Mouse (Mus musculus) adrenal gland (tissue): ENCODE measurements around the gene Apol8.
"Not testable (repeated sequence)": the region's sequence is repeated elsewhere in the genome, so short reads cannot be mapped to it uniquely, and the experiment has no call there.

Experiments
- intact Hi-C: fragments of 180-260 bp; cut with DNase I; formaldehyde crosslinking; loops from one replicate; pipeline ENCODE4 v1.15.1; 2025

Gene Apol8

GRCm38 (mm10) chr15:77757586-77758226 lies 903 bp upstream of the Apol8 start:
- intact Hi-C loops = no loop called here

GRCm38 (mm10) chr15:77756081-77756480 lies 722 bp downstream of the Apol8 start:
- intact Hi-C loops = no loop called here

GRCm38 (mm10) chr15:77755132-77755531 lies 1.7 kb downstream of the Apol8 start:
- intact Hi-C loops = no loop called here

GRCm38 (mm10) chr15:77752443-77752842 lies 4.4 kb downstream of the Apol8 start:
- intact Hi-C loops = no loop called here

- intact Hi-C loops = no loop called here
Measured at GRCm38 (mm10) chr15:77750461-77750860, 6.3 kb downstream of the Apol8 start.

- intact Hi-C loops = no loop called here
Measured at GRCm38 (mm10) chr15:77749717-77750116, 7.1 kb downstream of the Apol8 start.

- intact Hi-C loops = no loop called here
Measured at GRCm38 (mm10) chr15:77748414-77748813, 8.4 kb downstream of the Apol8 start.

GRCm38 (mm10) chr15:77746326-77746725 lies 10.5 kb downstream of the Apol8 start:
- intact Hi-C loops = no loop called here

GRCm38 (mm10) chr15:77745081-77745480 lies 11.7 kb downstream of the Apol8 start:
- intact Hi-C loops = no loop called here

GRCm38 (mm10) chr15:77744632-77745031 lies 12.2 kb downstream of the Apol8 start:
- intact Hi-C loops = no loop called here

GRCm38 (mm10) chr15:77741556-77741955 lies 15.2 kb downstream of the Apol8 start:
- intact Hi-C loops = not testable (repeated sequence)

- intact Hi-C loops = no loop called here
Measured at GRCm38 (mm10) chr15:77740511-77741297, 16.1 kb downstream of the Apol8 start.

GRCm38 (mm10) chr15:77733903-77734302 lies 22.9 kb downstream of the Apol8 start:
- intact Hi-C loops = not testable (repeated sequence)

GRCm38 (mm10) chr15:77733380-77733779 lies 23.4 kb downstream of the Apol8 start:
- intact Hi-C loops = not testable (repeated sequence)

- intact Hi-C loops = not testable (repeated sequence)
Measured at GRCm38 (mm10) chr15:77732851-77733250, 24.0 kb downstream of the Apol8 start.

GRCm38 (mm10) chr15:77731605-77732004 lies 25.2 kb downstream of the Apol8 start:
- intact Hi-C loops = no loop called here

- intact Hi-C loops = not testable (repeated sequence)
Measured at GRCm38 (mm10) chr15:77728739-77729138, 28.1 kb downstream of the Apol8 start, which contains the start of gene Apol9b. Apol9b (plus strand) TSS chr15:77729039.

- intact Hi-C loops = not testable (repeated sequence)
Measured at GRCm38 (mm10) chr15:77727745-77728144, 29.1 kb downstream of the Apol8 start.

- intact Hi-C loops = not testable (repeated sequence)
Measured at GRCm38 (mm10) chr15:77727139-77727538, 29.7 kb downstream of the Apol8 start.

GRCm38 (mm10) chr15:77725393-77726020 lies 31.3 kb downstream of the Apol8 start:
- intact Hi-C loops = not testable (repeated sequence)

- intact Hi-C loops = not testable (repeated sequence)
Measured at GRCm38 (mm10) chr15:77724208-77724911, 32.4 kb downstream of the Apol8 start.
